In genomic region chr2:92924677-92925259, GRCm38 (mm10) we compare ENCODE assay signal across 24 mouse cellular contexts. TPM values are rescaled to one million over a fixed set of nuclear protein-coding genes. Genes with fewer than 3 reads are reported as not detected.
DNase-seq lines count a peak whose midpoint lies in the region; ATAC-seq and TF ChIP-seq lines count a peak whose summit lies in the region.
"Had no signal": no experiment of that assay in that cellular context is flagged by ENCODE, and none has a peak within 500 bp of the region (broad histone marks: within the 10 kb centered on the region; RNA-seq: fewer than 3 reads in every experiment).

No protein-coding gene starts in this region.

- no peak overlapping the region for H3K27ac ChIP-seq in forebrain, embryonic 15.5 days (replicated peaks)
- no peak overlapping the region for H3K27ac ChIP-seq in forebrain, embryonic 11.5 days (ENCODE audit: low read depth, low read length)
- no peak overlapping the region for H3K27ac ChIP-seq in hindbrain, embryonic 13.5 days
- no peak overlapping the region for H3K27ac ChIP-seq in hindbrain, embryonic 10.5 days
- H3K27ac ChIP-seq: embryonic facial prominence, embryonic 12.5 days; embryonic facial prominence, embryonic 15.5 days; heart, embryonic 15.5 days; hindbrain, embryonic 15.5 days had no signal

- no peak for DNase-seq in forebrain, embryonic 11.5 days (ENCODE audit: low spot score)
- DNase-seq in hindbrain, embryonic 10.5 days (ENCODE audit: low spot score): no peak
- DNase-seq in brain, adult 2 months (ENCODE audit: low read depth, low spot score): peak; percentile 55
- DNase-seq in brain, embryonic 14.5 days (ENCODE audit: low read depth): peak; percentile 83
- DNase-seq: adrenal gland, adult 8-10 months; adrenal gland, postnatal 25 days; cerebellum, adult 11 months; cerebellum, adult 2 months; cerebellum, adult 9-11 months; cerebellum, postnatal 25 days; gastrocnemius, postnatal 25 days; heart, adult 18-20 months; heart, postnatal 10 days; heart, postnatal 36 days; kidney, adult 2 months had no signal

- peak; percentile 39; the same call in 1 of the 2 replicates for ATAC-seq in forebrain, embryonic 15.5 days (replicated peaks)
- ATAC-seq in forebrain, embryonic 11.5 days (replicated peaks; ENCODE audit: low FRiP score): no peak
- ATAC-seq in hindbrain, embryonic 13.5 days (ENCODE audit: low FRiP score): peak; percentile 19; the same call in 1 of the 2 replicates
- ATAC-seq: CD4-positive, CD25-positive, alpha-beta regulatory T cell, adult 4 months; intestine, postnatal 0 days had no signal

- no peaks in the 10 kb centered on the region for H3K36me3 ChIP-seq in forebrain, embryonic 15.5 days
- H3K36me3 ChIP-seq in forebrain, embryonic 11.5 days (ENCODE audit: control insufficient read depth, insufficient read depth, low read length): no peaks in the 10 kb centered on the region
- no peaks in the 10 kb centered on the region for H3K36me3 ChIP-seq in hindbrain, embryonic 13.5 days
- H3K36me3 ChIP-seq in hindbrain, embryonic 10.5 days: no peaks in the 10 kb centered on the region
- H3K36me3 ChIP-seq: embryonic facial prominence, embryonic 12.5 days; embryonic facial prominence, embryonic 15.5 days; heart, embryonic 12.5 days; heart, embryonic 15.5 days; hindbrain, embryonic 15.5 days had no signal

- no peak for TF ChIP-seq CTCF in brain, embryonic 14.5 days (IDR thresholded peaks at IDR 0.05; ENCODE audit: borderline replicate concordance, extremely low read depth, insufficient read depth, insufficient read length)

- H3K4me2 ChIP-seq in forebrain, embryonic 15.5 days (replicated peaks): no peak overlapping the region
- no peak overlapping the region for H3K4me2 ChIP-seq in forebrain, embryonic 11.5 days (ENCODE audit: low read depth, low read length, severe bottlenecking)
- no peak overlapping the region for H3K4me2 ChIP-seq in hindbrain, embryonic 13.5 days
- H3K4me2 ChIP-seq: embryonic facial prominence, embryonic 12.5 days; embryonic facial prominence, embryonic 15.5 days; heart, embryonic 12.5 days; heart, embryonic 15.5 days; hindbrain, embryonic 15.5 days had no signal

- no peak overlapping the region for H3K4me3 ChIP-seq in forebrain, embryonic 15.5 days
- no peak overlapping the region for H3K4me3 ChIP-seq in forebrain, embryonic 11.5 days (ENCODE audit: low read depth, low read length)
- H3K4me3 ChIP-seq in hindbrain, embryonic 13.5 days: no peak overlapping the region
- H3K4me3 ChIP-seq in hindbrain, embryonic 10.5 days: no peak overlapping the region
- H3K4me3 ChIP-seq: embryonic facial prominence, embryonic 12.5 days; embryonic facial prominence, embryonic 15.5 days; heart, embryonic 12.5 days; heart, embryonic 15.5 days; hindbrain, embryonic 15.5 days had no signal

- 41% methylated on average over 6 of the region's 6 CpGs for WGBS in forebrain, embryonic 15.5 days
- 80% methylated on average over 6 of the region's 6 CpGs for WGBS in forebrain, embryonic 11.5 days
- WGBS in hindbrain, embryonic 13.5 days: 66% methylated on average over 6 of the region's 6 CpGs
- 74% methylated on average over 6 of the region's 6 CpGs for WGBS in hindbrain, embryonic 10.5 days

- no peaks in the 10 kb centered on the region for H3K27me3 ChIP-seq in forebrain, embryonic 15.5 days
- no peaks in the 10 kb centered on the region for H3K27me3 ChIP-seq in forebrain, embryonic 11.5 days (ENCODE audit: control insufficient read depth, insufficient read depth, low read length)
- 0 out of 2 replicates have a peak, but pooled peaks cover 5% of the 10 kb centered on the region for H3K27me3 ChIP-seq in hindbrain, embryonic 13.5 days
- no peaks in the 10 kb centered on the region for H3K27me3 ChIP-seq in hindbrain, embryonic 10.5 days (ENCODE audit: insufficient read depth, poor library complexity, severe bottlenecking)
- H3K27me3 ChIP-seq: embryonic facial prominence, embryonic 12.5 days; embryonic facial prominence, embryonic 15.5 days; heart, embryonic 12.5 days; heart, embryonic 15.5 days; hindbrain, embryonic 15.5 days had no signal

- H3K4me1 ChIP-seq in forebrain, embryonic 15.5 days: peaks cover 27% of the 10 kb centered on the region
- no peaks in the 10 kb centered on the region for H3K4me1 ChIP-seq in forebrain, embryonic 11.5 days (replicated peaks; ENCODE audit: control insufficient read depth, insufficient read depth, low read length)
- peaks cover 29% of the 10 kb centered on the region for H3K4me1 ChIP-seq in hindbrain, embryonic 13.5 days (replicated peaks)
- peaks cover 13% of the 10 kb centered on the region for H3K4me1 ChIP-seq in hindbrain, embryonic 10.5 days (replicated peaks)
- H3K4me1 ChIP-seq: embryonic facial prominence, embryonic 12.5 days; embryonic facial prominence, embryonic 15.5 days; heart, embryonic 12.5 days; heart, embryonic 15.5 days had no signal

- TF ChIP-seq POLR2A in brain, embryonic 14.5 days (IDR thresholded peaks at IDR 0.05; ENCODE audit: borderline replicate concordance, extremely low read depth, insufficient read depth, insufficient read length, poor library complexity, severe bottlenecking): no peak

- H3K9ac ChIP-seq in forebrain, embryonic 15.5 days (replicated peaks): no peak overlapping the region
- no peak overlapping the region for H3K9ac ChIP-seq in forebrain, embryonic 11.5 days (ENCODE audit: low read length)
- no peak overlapping the region for H3K9ac ChIP-seq in hindbrain, embryonic 13.5 days
- H3K9ac ChIP-seq: embryonic facial prominence, embryonic 12.5 days; embryonic facial prominence, embryonic 15.5 days; heart, embryonic 12.5 days; heart, embryonic 15.5 days; hindbrain, embryonic 15.5 days had no signal

- H3K9me3 ChIP-seq in forebrain, embryonic 15.5 days: no peaks in the 10 kb centered on the region
- H3K9me3 ChIP-seq in forebrain, embryonic 11.5 days (ENCODE audit: control insufficient read depth, low read length): no peaks in the 10 kb centered on the region
- H3K9me3 ChIP-seq in hindbrain, embryonic 13.5 days: no peaks in the 10 kb centered on the region
- no peaks in the 10 kb centered on the region for H3K9me3 ChIP-seq in hindbrain, embryonic 10.5 days
- H3K9me3 ChIP-seq: embryonic facial prominence, embryonic 12.5 days; embryonic facial prominence, embryonic 15.5 days; heart, embryonic 15.5 days; hindbrain, embryonic 15.5 days had no signal

RNA-seq across cellular contexts. Expression of gene Syt13, which starts 9.9 kb away (rescaled TPM):
- 21.8 and 30.0 TPM in 2 replicates for polyA plus RNA-seq in forebrain, embryonic 15.5 days (2015; fragmentation: Nextera tagmentation; extraction: Ambion mirVana)
- polyA plus RNA-seq in forebrain, embryonic 11.5 days (2014; fragmentation: Nextera tagmentation; extraction: Ambion mirVana): 6.1 and 6.2 TPM in 2 replicates
- 24.7 and 26.6 TPM in 2 replicates for polyA plus RNA-seq in hindbrain, embryonic 13.5 days (2015; fragmentation: Nextera tagmentation; extraction: Ambion mirVana)
- 20.1 and 20.4 TPM in 2 replicates for polyA plus RNA-seq in hindbrain, embryonic 10.5 days (2016; fragmentation: Nextera tagmentation; extraction: Ambion mirVana)
- polyA plus RNA-seq in brain, embryonic 14.5 days (2012; rRNA removed): 65.0 and 80.5 TPM in 2 replicates
- polyA plus RNA-seq: CD4-positive, CD25-positive, alpha-beta regulatory T cell, adult 4 months had no signal

Comparison
In these comparisons a context has a peak if more than half of its experiments do, and no peak if none do; other contexts are left out.
1. DNase-seq: peak in brain, adult 2 months (single experiment) and brain, embryonic 14.5 days (single experiment); none in forebrain, embryonic 11.5 days (single experiment) and hindbrain, embryonic 10.5 days (single experiment).